ENCODE assay signal across 18 mouse cellular contexts in the genomic region with DNA sequence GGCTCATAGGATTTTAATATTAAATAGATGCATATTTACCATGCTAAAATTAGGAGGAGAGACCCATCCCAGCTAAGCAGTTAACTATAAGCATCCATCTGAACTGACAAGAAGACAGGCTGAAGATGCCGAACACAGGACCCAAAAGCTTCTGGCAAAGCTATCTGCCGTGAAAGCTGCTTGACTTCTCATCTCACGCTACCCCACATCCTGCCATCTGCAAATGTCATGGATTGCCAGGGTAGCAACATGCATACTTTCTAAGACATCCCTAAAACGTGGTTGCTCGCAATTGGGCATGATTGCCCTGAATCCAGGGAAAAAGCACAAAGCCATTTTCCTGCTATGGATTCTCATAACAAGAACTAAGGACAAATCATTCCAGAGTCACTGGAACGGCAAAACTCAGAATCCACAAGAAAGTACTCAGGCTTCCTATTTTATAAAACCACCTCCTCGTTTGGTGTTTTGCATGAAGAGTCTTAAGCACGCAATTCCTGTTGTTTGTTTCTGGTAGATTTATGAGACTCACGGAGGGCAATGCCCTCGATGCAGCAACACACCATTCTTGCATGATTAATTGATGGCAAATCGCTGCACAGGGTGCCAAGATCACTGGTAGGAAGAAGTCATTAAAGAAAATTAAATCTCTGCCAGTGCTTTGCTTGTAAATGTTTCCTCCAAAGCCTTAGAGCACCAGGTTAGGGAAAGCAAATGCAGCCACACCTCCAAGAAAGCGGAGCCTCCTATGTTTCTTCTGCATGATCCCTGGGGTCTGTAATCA.
A peak's percentile ranks its signal among the peaks of the same experiment; 100 is the strongest.
DNase-seq lines count a peak whose midpoint lies in the region; ATAC-seq and TF ChIP-seq lines count a peak whose summit lies in the region.
"Had no signal": no experiment of that assay in that cellular context is flagged by ENCODE, and none has a peak within 500 bp of the region (broad histone marks: within the 10 kb centered on the region; RNA-seq: fewer than 3 reads in every experiment).

No protein-coding gene starts in this region.

- intact Hi-C loops in left cerebral cortex, adult 2 months (cut with DNase I): loop anchor here (5.0 kb wide), 1 partner anchor 141 kb away; no protein-coding TSS in a partner anchor
- intact Hi-C loops in left cerebral cortex, postnatal 4 days (cut with DNase I): no loop called here

- TF ChIP-seq CTCF in left cerebral cortex, adult 2 months (IDR thresholded peaks at IDR 0.05): no peak

- H3K27me3 ChIP-seq in forebrain, embryonic 16.5 days (replicated peaks; ENCODE audit: control insufficient read depth, insufficient read depth, low read length): no peaks in the 10 kb centered on the region
- H3K27me3 ChIP-seq: heart, embryonic 12.5 days; lung, embryonic 15.5 days had no signal

- H3K36me3 ChIP-seq in forebrain, embryonic 16.5 days (ENCODE audit: control insufficient read depth, insufficient read depth): no peaks in the 10 kb centered on the region
- H3K36me3 ChIP-seq: heart, embryonic 12.5 days; lung, embryonic 15.5 days had no signal

- DNase-seq in heart, adult 11 months: peak; percentile 77
- DNase-seq in heart, adult 18-20 months: no peak
- no peak for DNase-seq in left cerebral cortex, adult 2 months (ENCODE audit: extremely low spot score in 1 of 2, low spot score in 2 of 2)
- DNase-seq in left cerebral cortex, postnatal 4 days: no peak
- DNase-seq in brain, embryonic 18.5 days (ENCODE audit: low read depth, low spot score): peak; percentile 69
- no peak for DNase-seq in heart, adult 8-10 months (ENCODE audit: low spot score)
- no peak for DNase-seq in urinary bladder, postnatal 4 days (ENCODE audit: low spot score in 2 of 2)
- DNase-seq: adrenal gland, postnatal 36 days; cerebellum, adult 11 months; gastrocnemius, postnatal 10 days; kidney, postnatal 14 days; thymus, postnatal 14 days had no signal

- no peak overlapping the region for H3K4me3 ChIP-seq in left cerebral cortex, adult 2 months
- H3K4me3 ChIP-seq in forebrain, embryonic 16.5 days (replicated peaks; ENCODE audit: low read length): no peak overlapping the region
- H3K4me3 ChIP-seq: erythroblast, embryonic 14.5 days; heart, embryonic 12.5 days; lung, embryonic 15.5 days had no signal

- WGBS in forebrain, embryonic 16.5 days: 45% methylated on average over 12 of the region's 12 CpGs

- ATAC-seq in forebrain, embryonic 16.5 days: peak; percentile 83
- ATAC-seq: CD4-positive, CD25-positive, alpha-beta regulatory T cell, adult 4 months had no signal

- H3K4me2 ChIP-seq in forebrain, embryonic 16.5 days (ENCODE audit: low read length): no peak overlapping the region
- H3K4me2 ChIP-seq: heart, embryonic 12.5 days; liver, embryonic 11.5 days; lung, embryonic 15.5 days had no signal

- peaks cover 21% of the 10 kb centered on the region for H3K4me1 ChIP-seq in forebrain, embryonic 16.5 days (replicated peaks; ENCODE audit: control insufficient read depth, insufficient read depth, low read length)
- H3K4me1 ChIP-seq: heart, embryonic 12.5 days had no signal

- no peak overlapping the region for H3K9ac ChIP-seq in forebrain, embryonic 16.5 days (replicated peaks; ENCODE audit: low read depth, low read length)
- H3K9ac ChIP-seq: heart, embryonic 12.5 days; lung, embryonic 15.5 days had no signal

- peak overlapping the region; percentile 49 for H3K27ac ChIP-seq in left cerebral cortex, adult 2 months
- H3K27ac ChIP-seq in forebrain, embryonic 16.5 days (ENCODE audit: low read length): peak overlapping the region; percentile 82
- H3K27ac ChIP-seq: lung, embryonic 15.5 days had no signal

- no peaks in the 10 kb centered on the region for H3K9me3 ChIP-seq in forebrain, embryonic 16.5 days (ENCODE audit: control insufficient read depth, low read length)
- H3K9me3 ChIP-seq: heart, embryonic 12.5 days; lung, embryonic 15.5 days had no signal

Comparison
In these comparisons a context has a peak if more than half of its experiments do, and no peak if none do; other contexts are left out.
1. DNase-seq: peak in heart, adult 11 months (single experiment) and brain, embryonic 18.5 days (single experiment); none in heart, adult 18-20 months (0 of 2), left cerebral cortex, adult 2 months (0 of 2), left cerebral cortex, postnatal 4 days (single experiment), heart, adult 8-10 months (single experiment) and urinary bladder, postnatal 4 days (0 of 2).